Mouse (Mus musculus): Measurements from ENCODE around the gene Ghr. TPM values are rescaled to one million over a fixed set of nuclear protein-coding genes. Genes with fewer than 3 reads are reported as not detected.

Ghr gene
- polyA plus RNA-seq, 1 experiment from 2014 or later, result 133 TPM

DNA sequence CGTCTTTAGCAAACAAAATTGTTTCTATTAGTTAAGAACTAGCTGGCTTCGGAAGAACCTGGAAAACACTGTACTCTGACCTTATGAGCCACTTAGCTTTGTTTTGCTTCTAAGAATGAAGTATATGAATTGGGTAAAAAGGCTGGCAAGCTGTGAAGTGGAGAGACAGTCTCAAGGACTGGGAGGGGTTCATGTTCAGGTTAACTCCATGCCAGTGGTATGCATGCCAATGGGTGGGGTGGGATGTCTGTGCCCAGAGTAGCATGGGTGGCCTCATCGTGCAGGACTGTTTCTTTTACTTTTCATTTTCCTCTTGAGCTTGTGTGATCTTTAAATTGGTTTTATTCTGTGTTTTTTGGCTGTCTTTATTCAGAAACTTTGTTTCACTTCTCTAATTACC, 165.6 kb downstream of the Ghr start:
- no peak for ATAC-seq (ENCODE audit: insufficient read depth)
- H3K27me3 ChIP-seq (ENCODE audit: insufficient read depth, low read length), result no peaks in the 10 kb centered on the region
- TF ChIP-seq CTCF (IDR thresholded peaks at IDR 0.05; ENCODE audit: low read depth), result no peak
- H3K36me3 ChIP-seq (ENCODE audit: insufficient read depth), result no peaks in the 10 kb centered on the region
- WGBS, result 69% methylated on average over 3 of the region's 3 CpGs
- H3K4me3 ChIP-seq (ENCODE audit: low read depth, low read length), result no peak overlapping the region
- no peaks in the 10 kb centered on the region for H3K4me1 ChIP-seq (ENCODE audit: insufficient read depth)
- DNase-seq, result no peak
- no peak overlapping the region for H3K27ac ChIP-seq (ENCODE audit: low read depth)
- no peak overlapping the region for H3K4me2 ChIP-seq
- H3K9ac ChIP-seq, result no peak overlapping the region
- no peaks in the 10 kb centered on the region for H3K9me3 ChIP-seq (ENCODE audit: low read depth, low read length)

DNA sequence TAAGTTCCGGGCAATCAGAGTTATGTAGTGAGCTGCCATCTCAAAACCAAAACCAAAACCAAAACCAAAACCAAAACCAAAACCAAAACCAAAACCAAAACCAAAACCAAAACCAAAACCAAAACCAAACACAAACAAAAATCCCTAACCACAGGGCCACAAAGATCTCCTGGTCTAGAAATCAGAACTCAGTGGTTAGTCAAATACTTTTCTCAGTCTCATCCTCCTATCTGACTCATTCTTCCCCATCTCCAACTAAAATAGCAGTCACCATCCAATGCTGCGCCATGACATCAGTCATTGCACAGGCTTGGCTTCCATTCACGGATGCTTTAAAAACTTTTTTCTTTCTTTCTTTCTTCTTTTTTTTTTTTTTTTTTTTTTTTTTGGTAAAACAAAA, 170.2 kb downstream of the Ghr start:
- DNase-seq, result no peak
- 87% methylated on average over 3 of the region's 3 CpGs for WGBS
- Histone ChIP-seq H3K4me1 (ENCODE audit: insufficient read depth) (no peaks in the 10 kb centered on the region), H3K4me2 (no peak overlapping the region), H3K27me3 (ENCODE audit: insufficient read depth, low read length) (no peaks in the 10 kb centered on the region), H3K4me3 (ENCODE audit: low read depth, low read length) (no peak overlapping the region), H3K9ac (no peak overlapping the region), H3K9me3 (ENCODE audit: low read depth, low read length) (no peaks in the 10 kb centered on the region), H3K27ac (ENCODE audit: low read depth) (no peak overlapping the region), H3K36me3 (ENCODE audit: insufficient read depth) (no peaks in the 10 kb centered on the region)
- ATAC-seq (ENCODE audit: insufficient read depth), result no peak
- no peak for TF ChIP-seq CTCF (IDR thresholded peaks at IDR 0.05; ENCODE audit: low read depth)

GRCm38 (mm10) chr15:3408478-3408877, 174.8 kb downstream of the Ghr start:
- ATAC-seq (ENCODE audit: insufficient read depth) (no peak), DNase-seq (no peak)
- H3K4me3 ChIP-seq (ENCODE audit: low read depth, low read length), result no peak overlapping the region
- H3K27ac ChIP-seq (ENCODE audit: low read depth), result no peak overlapping the region
- TF ChIP-seq CTCF (IDR thresholded peaks at IDR 0.05; ENCODE audit: low read depth), result no peak
- H3K4me2 ChIP-seq, result no peak overlapping the region
- no peaks in the 10 kb centered on the region for H3K9me3 ChIP-seq (ENCODE audit: low read depth, low read length)
- 64% methylated on average over 4 of the region's 4 CpGs for WGBS
- no peaks in the 10 kb centered on the region for H3K27me3 ChIP-seq (ENCODE audit: insufficient read depth, low read length)
- no peak overlapping the region for H3K9ac ChIP-seq
- H3K36me3 ChIP-seq (ENCODE audit: insufficient read depth), result no peaks in the 10 kb centered on the region
- no peaks in the 10 kb centered on the region for H3K4me1 ChIP-seq (ENCODE audit: insufficient read depth)

DNA sequence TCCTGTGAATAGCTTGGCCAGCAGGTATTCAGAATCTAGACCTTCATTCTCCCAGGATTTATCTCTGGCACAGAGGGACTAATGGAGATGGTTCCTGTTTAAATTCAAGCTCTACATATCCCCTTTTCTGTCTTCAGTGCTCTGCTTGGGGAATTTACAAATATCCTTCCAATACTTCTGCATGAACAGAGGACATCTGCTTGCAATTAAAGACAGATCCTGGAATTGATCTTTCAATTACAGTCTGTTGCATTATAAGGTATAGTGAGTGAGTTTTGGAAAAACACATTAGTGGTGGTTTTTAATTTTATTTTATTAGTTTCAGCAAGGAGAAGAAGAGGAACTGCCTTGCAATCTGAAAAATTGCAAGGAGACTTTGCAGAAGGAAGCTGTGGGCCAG, 184.1 kb downstream of the Ghr start:
- H3K9ac ChIP-seq, result no peak overlapping the region
- no peak overlapping the region for H3K4me3 ChIP-seq (ENCODE audit: low read depth, low read length)
- no peak overlapping the region for H3K27ac ChIP-seq (ENCODE audit: low read depth)
- no peaks in the 10 kb centered on the region for H3K9me3 ChIP-seq (ENCODE audit: low read depth, low read length)
- no peak for TF ChIP-seq CTCF (IDR thresholded peaks at IDR 0.05; ENCODE audit: low read depth)
- H3K27me3 ChIP-seq (ENCODE audit: insufficient read depth, low read length), result no peaks in the 10 kb centered on the region
- DNase-seq (no peak), ATAC-seq (ENCODE audit: insufficient read depth) (no peak)
- no peaks in the 10 kb centered on the region for H3K36me3 ChIP-seq (ENCODE audit: insufficient read depth)
- peaks cover 8% of the 10 kb centered on the region for H3K4me1 ChIP-seq (ENCODE audit: insufficient read depth)
- H3K4me2 ChIP-seq, result no peak overlapping the region

DNA sequence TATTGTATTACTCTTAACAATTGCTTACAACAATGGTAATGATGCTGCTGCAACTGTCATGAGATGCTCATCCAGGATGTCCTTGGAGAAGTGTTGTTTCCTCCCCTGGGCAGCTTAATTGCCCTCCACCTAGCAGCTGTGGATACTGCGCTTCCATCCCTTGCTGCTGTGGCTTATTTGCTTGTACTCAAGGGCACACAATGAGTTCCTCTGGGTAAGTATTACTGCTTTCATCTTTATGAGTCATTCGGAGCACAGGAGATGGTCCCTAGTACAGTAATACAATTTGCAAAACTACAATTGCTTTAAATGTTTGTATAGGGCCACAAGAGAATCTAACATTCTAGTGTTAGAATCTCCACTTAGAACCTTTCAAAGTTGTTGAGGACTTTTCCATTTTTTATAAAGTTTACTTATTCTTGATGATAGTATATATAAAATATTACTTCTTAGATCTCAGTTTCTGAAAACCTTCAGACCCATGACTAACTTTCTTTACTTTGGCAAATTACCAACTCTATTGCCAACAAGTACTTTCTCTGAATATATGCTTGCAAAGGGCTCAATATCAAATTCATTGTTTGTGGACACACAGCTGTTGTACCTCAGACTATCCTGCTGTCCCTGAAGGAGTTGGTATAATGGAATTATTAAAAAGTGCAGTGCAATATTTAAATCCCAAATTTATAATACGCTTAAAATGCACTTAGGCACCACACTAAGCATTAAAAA, 185.8 kb downstream of the Ghr start:
- no peak for ATAC-seq (ENCODE audit: insufficient read depth)
- H3K27ac ChIP-seq (ENCODE audit: low read depth), result no peak overlapping the region; the same call in 1 of the 2 replicates
- no peak overlapping the region for H3K4me2 ChIP-seq

GRCm38 (mm10) chr15:3396149-3396548, 187.1 kb downstream of the Ghr start:
- no peaks in the 10 kb centered on the region for H3K27me3 ChIP-seq (ENCODE audit: insufficient read depth, low read length)
- peak; percentile 72 for ATAC-seq (ENCODE audit: insufficient read depth)
- H3K9me3 ChIP-seq (ENCODE audit: low read depth, low read length), result no peaks in the 10 kb centered on the region; the same call in 1 of the 2 replicates
- no peaks in the 10 kb centered on the region for H3K36me3 ChIP-seq (ENCODE audit: insufficient read depth)
- H3K4me1 ChIP-seq (ENCODE audit: insufficient read depth), result peaks cover 8% of the 10 kb centered on the region
- no peak overlapping the region for H3K4me3 ChIP-seq (ENCODE audit: low read depth, low read length)
- H3K27ac ChIP-seq (ENCODE audit: low read depth), result no peak overlapping the region
- DNase-seq, result peak; percentile 74
- WGBS, result 71% methylated on average over 2 of the region's 2 CpGs
- no peak overlapping the region for H3K9ac ChIP-seq
- TF ChIP-seq CTCF (IDR thresholded peaks at IDR 0.05; ENCODE audit: low read depth), result no peak
- no peak overlapping the region for H3K4me2 ChIP-seq

More for the DNA sequence above, 185.8 kb downstream of the Ghr start:
- H3K27me3 ChIP-seq (ENCODE audit: insufficient read depth, low read length), result no peaks in the 10 kb centered on the region
- H3K9ac ChIP-seq, result no peak overlapping the region
- H3K9me3 ChIP-seq (ENCODE audit: low read depth, low read length), result no peaks in the 10 kb centered on the region; the same call in 1 of the 2 replicates
- no peaks in the 10 kb centered on the region for H3K36me3 ChIP-seq (ENCODE audit: insufficient read depth)
- DNase-seq, result peak; percentile 28
- H3K4me3 ChIP-seq (ENCODE audit: low read depth, low read length), result no peak overlapping the region
- no peak for TF ChIP-seq CTCF (IDR thresholded peaks at IDR 0.05; ENCODE audit: low read depth)
- peaks cover 8% of the 10 kb centered on the region for H3K4me1 ChIP-seq (ENCODE audit: insufficient read depth)
- WGBS, result 67% methylated on average over 3 of the region's 3 CpGs

DNA sequence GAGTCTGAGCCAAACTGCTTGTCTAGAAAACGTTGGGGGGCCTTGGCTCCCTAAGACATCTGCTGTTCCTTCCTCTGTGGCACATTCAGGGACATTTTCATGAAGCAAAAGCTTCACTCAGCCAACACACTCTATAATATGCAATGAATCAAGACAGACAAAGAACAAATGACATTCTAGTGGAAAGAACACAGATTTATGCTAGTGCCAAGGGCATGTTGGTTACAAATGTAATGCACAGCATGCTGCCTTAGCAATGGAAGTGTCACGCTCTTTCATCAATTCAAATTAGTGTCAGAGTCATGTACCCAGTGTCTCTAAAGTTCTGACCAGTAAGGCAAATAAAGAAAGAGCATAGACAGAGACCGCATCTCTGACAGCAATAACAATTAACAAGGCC, 187.6 kb downstream of the Ghr start:
- TF ChIP-seq CTCF (IDR thresholded peaks at IDR 0.05; ENCODE audit: low read depth), result no peak
- Histone ChIP-seq H3K27ac (ENCODE audit: low read depth) (no peak overlapping the region; the same call in 1 of the 2 replicates), H3K4me2 (no peak overlapping the region), H3K4me1 (ENCODE audit: insufficient read depth) (peaks cover 8% of the 10 kb centered on the region), H3K9ac (no peak overlapping the region), H3K36me3 (ENCODE audit: insufficient read depth) (no peaks in the 10 kb centered on the region), H3K27me3 (ENCODE audit: insufficient read depth, low read length) (no peaks in the 10 kb centered on the region), H3K4me3 (ENCODE audit: low read depth, low read length) (no peak overlapping the region), H3K9me3 (ENCODE audit: low read depth, low read length) (no peaks in the 10 kb centered on the region; the same call in 1 of the 2 replicates)
- WGBS, result 62% methylated on average over 3 of the region's 3 CpGs
- peak; percentile 44; the same call in 1 of the 2 replicates for ATAC-seq (ENCODE audit: insufficient read depth)
- DNase-seq, result peak; percentile 32

Data from lung, embryonic 14.5 days (tissue).